Mouse (Mus musculus): ENCODE measurements around the gene Pdp2. TPM values are rescaled to one million over a fixed set of nuclear protein-coding genes. Genes with fewer than 3 reads are reported as not detected.
A peak's percentile ranks its signal among the peaks of the same experiment; 100 is the strongest.

Gene Pdp2
- total and polyA plus RNA-seq, 3 experiments: 12.2 to 12.4 TPM; not detected in 1

DNA sequence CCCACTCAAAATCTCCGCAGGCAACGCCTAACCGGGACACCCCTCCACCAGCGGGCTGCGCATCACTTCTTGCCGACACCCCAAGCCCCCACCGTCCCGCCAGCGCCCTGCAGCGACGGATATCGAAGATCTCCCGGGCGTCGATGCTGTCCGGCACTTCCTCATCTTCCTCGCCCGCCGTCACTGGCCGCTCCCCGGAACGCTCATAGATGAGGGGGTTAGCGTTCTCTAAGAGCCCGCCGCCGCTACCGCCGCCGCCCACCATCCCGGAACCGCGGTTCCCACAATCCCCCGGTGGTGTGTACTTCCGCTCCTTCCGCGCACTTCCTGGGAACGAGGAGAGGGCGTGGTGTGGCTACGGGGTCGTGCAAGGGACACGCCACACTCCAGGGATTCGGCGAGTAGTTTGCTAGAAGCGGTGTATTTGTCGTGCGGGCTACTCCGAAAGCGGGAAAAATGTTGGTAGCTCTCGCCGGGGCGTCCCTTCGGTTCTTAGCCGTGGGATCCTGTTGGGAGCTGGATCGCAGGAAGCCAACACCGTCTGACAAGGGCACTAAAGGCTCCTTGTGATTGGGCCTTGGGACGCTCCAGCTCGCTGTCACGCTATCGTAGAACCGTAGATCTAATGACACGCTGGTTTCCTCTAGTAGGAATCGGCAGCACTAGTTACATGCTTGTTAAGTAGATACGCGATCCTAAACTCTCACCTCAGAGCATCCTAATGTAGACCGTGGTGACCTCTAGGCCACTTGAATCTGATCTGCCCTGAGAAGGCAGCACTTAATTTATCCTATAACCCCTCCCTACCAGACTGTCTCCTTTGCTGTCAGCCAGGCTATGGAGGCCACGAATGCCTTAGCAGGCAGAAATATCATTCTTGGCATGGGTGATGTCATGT lies 50.4 kb downstream of the Pdp2 start, which contains the start of gene Ciao2b (continued):
- TF ChIP-seq MAFK (IDR thresholded peaks at IDR 0.05; ENCODE audit: borderline replicate concordance, low read depth, low read length) (no peak), MYB (IDR thresholded peaks at IDR 0.05; ENCODE audit: low read depth, low read length) (no peak), ZKSCAN1 (IDR thresholded peaks at IDR 0.05; ENCODE audit: low read depth, low read length) (no peak), ZNF384 (IDR thresholded peaks at IDR 0.05; ENCODE audit: low read depth, low read length) (no peak), NELFE (IDR thresholded peaks at IDR 0.05; ENCODE audit: low read depth, low read length) (peak; percentile 84), MAX (IDR thresholded peaks at IDR 0.05; ENCODE audit: low read length) (peak; percentile 26; the same call in 1 of the 2 replicates), NRF1 (IDR thresholded peaks at IDR 0.05; ENCODE audit: insufficient read depth, low read depth, low read length, poor library complexity, severe bottlenecking) (peak; percentile 25; the same call in 1 of the 2 replicates), RCOR1 (IDR thresholded peaks at IDR 0.05; ENCODE audit: low read depth, low read length) (no peak), E2F4 (IDR thresholded peaks at IDR 0.05; ENCODE audit: borderline replicate concordance, low read depth, low read length) (no peak), SIN3A (IDR thresholded peaks at IDR 0.05; ENCODE audit: low read length) (peak; percentile 96), TCF12 (IDR thresholded peaks at IDR 0.05; ENCODE audit: low read depth, low read length) (no peak), ZC3H11A (IDR thresholded peaks at IDR 0.05; ENCODE audit: low read depth, low read length) (no peak), BHLHE40 (IDR thresholded peaks at IDR 0.05; ENCODE audit: borderline replicate concordance, low read depth, low read length) (no peak), ETS1 (IDR thresholded peaks at IDR 0.05; ENCODE audit: low read depth, low read length) (0 out of 2 replicates have a peak, but pooled peaks have one; percentile 36), GABPA (IDR thresholded peaks at IDR 0.05; ENCODE audit: low read depth, low read length) (no peak), TBP (IDR thresholded peaks at IDR 0.05; ENCODE audit: low read depth, low read length) (peak; percentile 80), ELF1 (IDR thresholded peaks at IDR 0.05; ENCODE audit: low read depth, low read length) (peak; percentile 99), MAZ (IDR thresholded peaks at IDR 0.05; ENCODE audit: low read depth, low read length) (peak; percentile 81; the same call in 1 of the 2 replicates)

DNA sequence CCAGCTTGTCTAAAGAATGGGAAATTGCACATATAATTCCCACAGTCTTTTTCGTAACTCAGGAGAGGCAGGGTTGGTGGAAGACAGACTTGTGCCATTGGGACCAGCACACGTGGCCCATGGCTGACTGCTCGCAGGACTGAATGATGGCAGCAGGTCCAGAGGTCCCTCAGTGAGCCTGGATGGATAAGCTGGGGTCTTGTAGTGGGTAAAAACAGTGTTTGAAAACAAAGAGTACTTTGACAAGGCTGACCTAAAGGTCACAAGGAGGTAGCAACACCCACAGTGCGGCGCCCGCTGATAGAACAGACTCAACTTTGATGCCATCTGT lies 51.0 kb downstream of the Pdp2 start:
- TF ChIP-seq USF2 (IDR thresholded peaks at IDR 0.05; ENCODE audit: borderline replicate concordance in 1 of 2, insufficient read depth in 1 of 2, low read depth in 1 of 2, low read length in 2 of 2) (no peak), ELF1 (IDR thresholded peaks at IDR 0.05; ENCODE audit: low read depth, low read length) (no peak), POLR2AphosphoS2 (IDR thresholded peaks at IDR 0.05; ENCODE audit: low read length) (no peak), MAFK (IDR thresholded peaks at IDR 0.05; ENCODE audit: borderline replicate concordance, low read depth, low read length) (no peak), POLR2A (IDR thresholded peaks at IDR 0.05; ENCODE audit: control insufficient read depth in 1 of 2, insufficient read depth in 1 of 2, low read depth in 1 of 2, low read length in 2 of 2, poor library complexity in 1 of 2) (no peak), KAT2A (conservative IDR thresholded peaks at IDR 0.05; ENCODE audit: low read depth, low read length) (no peak), ZKSCAN1 (IDR thresholded peaks at IDR 0.05; ENCODE audit: low read depth, low read length) (no peak), MYB (IDR thresholded peaks at IDR 0.05; ENCODE audit: low read depth, low read length) (no peak), ZNF384 (IDR thresholded peaks at IDR 0.05; ENCODE audit: low read depth, low read length) (no peak), USF1 (IDR thresholded peaks at IDR 0.05; ENCODE audit: low read depth, low read length) (no peak), RAD21 (IDR thresholded peaks at IDR 0.05; ENCODE audit: low read depth, low read length) (no peak)
- Histone ChIP-seq H3K9me3 (replicated peaks; ENCODE audit: insufficient read depth, low read length) (no peaks in the 10 kb centered on the region), H3K36me3 (ENCODE audit: control insufficient read depth in 1 of 2, insufficient read depth in 2 of 2, low read length in 2 of 2) (peaks cover 0 to 18% of the 10 kb centered on the region in 2 experiments; a peak in 2 of 4 replicates), H3K4me1 (ENCODE audit: control insufficient read depth in 1 of 2, insufficient read depth in 2 of 2, low read length in 2 of 2) (peaks cover 6 to 19% of the 10 kb centered on the region in 2 experiments), H3K27ac (ENCODE audit: control insufficient read depth, low read depth, low read length) (peak overlapping the region; percentile 85), H3K9ac (ENCODE audit: control insufficient read depth, low read depth, low read length, poor library complexity, severe bottlenecking) (peak overlapping the region; percentile 92), H3K27me3 (ENCODE audit: control insufficient read depth in 1 of 2, insufficient read depth in 2 of 2, low read length in 2 of 2) (no peaks in the 10 kb centered on the region), H3K4me3 (ENCODE audit: control insufficient read depth in 1 of 2, insufficient read depth in 1 of 2, low read depth in 2 of 2, low read length in 2 of 2) (peak overlapping the region; percentile 66 to 92), H3K79me2 (ENCODE audit: control insufficient read depth, insufficient read depth, low read length, poor library complexity) (peaks cover 14% of the 10 kb centered on the region)
- DNase-seq (ENCODE audit: low read depth, low spot score): no peak
